Mouse (Mus musculus) urinary bladder, postnatal 4 days (tissue): Measurements from ENCODE around the gene Gamt.
A peak's percentile ranks its signal among the peaks of the same experiment; 100 is the strongest.

ENCODE experiments used
- DNase-seq, 2 experiments: peaks; one replicate each; pipeline ENCODE4 v3.0.0; 2021 to 2022; ENCODE audit warnings: low spot score in 2 of 2

Gamt gene

DNA sequence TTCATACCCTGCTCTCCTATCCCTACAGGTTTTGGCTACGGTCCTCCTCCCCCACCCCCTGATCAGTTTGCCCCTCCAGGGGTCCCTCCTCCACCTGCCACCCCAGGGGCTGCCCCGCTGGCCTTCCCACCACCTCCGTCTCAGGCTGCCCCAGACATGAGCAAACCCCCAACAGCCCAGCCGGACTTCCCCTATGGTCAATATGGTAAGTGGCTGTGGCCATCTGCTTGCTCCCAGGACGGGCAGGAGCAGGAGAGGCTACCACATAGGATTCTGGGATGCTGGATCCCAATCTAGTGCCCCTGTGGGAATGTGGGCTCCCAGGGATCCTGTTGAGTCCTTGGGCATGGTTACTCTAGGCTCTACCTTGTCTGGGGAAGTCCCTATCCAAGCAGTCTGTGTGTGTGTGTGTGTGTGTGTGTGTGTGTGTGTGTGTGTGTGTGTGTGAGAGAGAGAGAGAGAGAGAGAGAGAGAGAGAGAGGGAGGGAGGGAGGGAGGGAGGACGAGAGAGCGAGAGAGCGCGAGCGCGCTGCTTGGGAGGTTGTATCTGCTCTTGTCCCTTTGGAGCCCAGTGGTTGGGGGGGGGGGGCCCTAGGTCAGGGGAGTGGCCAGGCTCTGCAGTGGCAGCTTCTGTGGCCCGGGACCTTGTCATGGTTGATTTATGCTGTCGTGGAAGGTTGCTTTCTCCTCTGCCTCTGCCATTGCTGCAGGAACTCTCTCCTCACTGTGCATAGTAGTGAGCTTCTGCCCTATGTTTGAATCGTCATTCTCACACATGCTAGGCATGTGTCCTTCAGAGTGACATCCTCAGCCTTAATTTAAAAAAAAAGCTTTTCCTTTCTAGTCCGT, 24.6 kb upstream of the Gamt start:
- no peak for DNase-seq

GRCm38 (mm10) chr10:80282481-80283441, 21.9 kb upstream of the Gamt start:
- peak in 1 of 2 experiments; percentile 47 for DNase-seq

DNA sequence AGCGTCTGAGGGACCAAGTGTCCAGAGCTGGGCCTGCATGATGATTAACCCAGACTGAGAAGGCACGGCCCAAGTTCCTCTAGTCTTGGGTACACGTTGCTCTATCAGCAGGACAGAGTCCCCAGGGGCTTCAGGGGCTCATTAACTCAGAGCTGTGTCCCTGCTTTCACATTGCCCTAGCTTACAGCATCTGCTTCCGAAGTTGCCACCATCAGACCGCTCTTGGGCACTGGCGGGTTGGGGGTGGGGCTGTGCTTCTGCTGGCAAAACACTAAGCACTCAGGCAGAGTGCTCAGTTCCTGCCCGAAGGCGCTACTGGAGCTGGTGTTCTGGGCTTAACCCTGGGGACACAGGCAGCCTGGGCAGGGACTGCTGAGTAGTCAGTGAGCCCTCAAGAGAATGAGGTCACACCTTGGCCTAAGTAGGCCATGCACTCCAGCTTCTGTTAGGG, 21.1 kb upstream of the Gamt start:
- no peak for DNase-seq

DNA sequence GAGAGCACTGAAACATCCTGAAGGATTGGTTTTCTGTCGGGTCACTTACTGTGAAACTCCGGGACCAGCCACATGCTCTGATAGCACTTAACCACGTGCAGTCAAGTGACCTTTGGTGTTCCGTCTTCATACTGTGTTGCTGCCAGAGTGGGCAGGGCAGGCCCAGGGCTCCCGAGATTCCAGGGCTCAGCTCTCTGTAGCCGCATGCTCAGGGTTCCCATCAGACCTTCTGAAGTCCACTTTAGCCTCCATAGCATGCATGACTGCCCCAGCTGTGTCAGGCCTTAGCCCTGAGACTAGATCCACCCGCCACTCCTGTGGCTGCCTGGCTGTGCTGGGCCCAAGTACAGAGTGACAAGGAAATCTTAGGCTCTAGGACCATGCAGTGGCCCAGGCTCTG, 20.5 kb upstream of the Gamt start:
- DNase-seq = no peak

DNA sequence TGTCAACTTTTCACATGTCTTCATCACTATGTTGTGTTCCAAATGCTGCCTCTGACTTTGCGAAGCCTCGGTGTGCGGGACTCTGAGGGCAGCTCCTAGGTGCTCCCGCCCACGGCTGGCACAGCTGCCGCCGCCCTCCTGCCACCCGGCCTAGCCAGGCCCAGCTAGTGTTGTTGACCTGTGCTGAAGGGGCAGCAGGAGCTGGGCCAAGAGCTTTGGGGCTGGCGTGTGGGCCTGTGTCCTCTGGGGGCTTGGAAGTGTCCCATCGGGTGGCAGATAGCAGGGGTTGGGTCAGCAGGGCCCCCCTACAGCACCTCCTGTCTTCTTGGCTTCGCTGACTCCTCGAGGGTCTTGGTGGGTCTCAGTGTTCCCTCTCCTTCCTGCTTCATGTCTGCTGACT, 18.5 kb upstream of the Gamt start:
- no peak for DNase-seq

DNA sequence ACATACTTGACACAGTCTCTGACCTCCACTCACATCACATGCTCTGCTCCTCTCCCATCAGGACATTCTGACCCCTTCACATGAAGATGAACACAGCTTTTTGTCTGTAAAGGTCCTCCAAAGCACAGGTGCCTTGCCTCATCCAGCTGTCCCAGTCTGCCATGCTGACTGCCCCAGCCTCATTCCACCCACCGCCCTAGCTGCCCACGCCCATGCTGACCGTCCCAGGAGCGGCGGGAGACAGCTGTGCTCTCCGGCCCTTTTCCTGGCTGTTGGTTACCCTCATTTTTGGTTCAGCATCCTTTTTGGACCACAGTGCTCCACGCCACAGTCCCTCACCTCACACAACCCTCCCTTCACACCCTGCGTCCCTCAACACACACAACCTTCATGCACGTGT, 17.6 kb upstream of the Gamt start:
- DNase-seq = no peak

DNA sequence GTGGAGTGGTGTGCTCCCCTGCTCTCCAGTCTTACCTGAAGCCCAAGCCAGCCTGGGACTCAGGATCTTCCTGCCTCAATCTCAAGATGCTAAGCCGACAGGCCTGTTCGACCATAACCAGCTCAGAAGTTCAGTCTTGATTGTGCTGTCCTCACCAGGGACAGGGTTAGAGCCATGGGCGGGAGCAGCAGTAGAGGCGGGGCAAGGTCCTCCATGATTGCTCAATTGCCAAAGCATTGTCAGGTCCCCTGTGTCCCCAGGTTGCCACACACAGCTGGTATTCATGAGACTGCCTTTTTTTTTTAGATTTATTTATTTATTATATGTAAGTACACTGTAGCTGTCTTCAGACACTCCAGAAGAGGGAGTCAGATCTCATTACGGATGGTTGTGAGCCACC, 15.4 kb upstream of the Gamt start:
- DNase-seq = no peak

GRCm38 (mm10) chr10:80273847-80274246, 13.0 kb upstream of the Gamt start:
- DNase-seq = no peak

- DNase-seq = no peak
Measured at GRCm38 (mm10) chr10:80271870-80272585, 11.2 kb upstream of the Gamt start.

- DNase-seq = no peak
Measured at GRCm38 (mm10) chr10:80271186-80271843, 10.5 kb upstream of the Gamt start.

DNA sequence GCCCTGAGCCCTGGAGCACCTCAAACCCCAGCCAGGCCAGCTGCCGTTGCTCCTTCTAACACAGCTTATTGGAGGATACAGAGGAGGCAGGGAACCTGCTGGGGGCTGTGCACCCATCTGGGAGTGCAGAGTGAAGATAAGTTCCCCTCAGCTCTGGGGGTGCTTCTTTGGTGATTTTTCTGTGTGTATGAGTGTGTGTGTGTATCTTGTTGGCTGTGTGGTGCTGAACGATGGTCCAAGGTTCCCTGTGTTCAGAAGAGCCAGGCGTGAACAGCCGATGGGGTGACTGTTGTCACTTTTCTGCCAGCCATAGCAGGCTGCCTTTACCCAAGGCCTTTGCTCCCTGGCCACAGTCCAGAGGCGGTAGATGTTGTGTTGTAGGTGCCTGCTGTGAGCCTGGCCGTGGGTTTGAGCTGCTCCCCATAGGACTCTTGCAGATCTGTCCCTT, 9.9 kb upstream of the Gamt start:
- DNase-seq = no peak

- no peak for DNase-seq
Measured at GRCm38 (mm10) chr10:80270099-80270498, 9.3 kb upstream of the Gamt start.

- DNase-seq = no peak
Measured at GRCm38 (mm10) chr10:80265149-80265486, 4.3 kb upstream of the Gamt start.

GRCm38 (mm10) chr10:80264341-80265148, 3.7 kb upstream of the Gamt start:
- peak; percentile 98 to 99 for DNase-seq

DNA sequence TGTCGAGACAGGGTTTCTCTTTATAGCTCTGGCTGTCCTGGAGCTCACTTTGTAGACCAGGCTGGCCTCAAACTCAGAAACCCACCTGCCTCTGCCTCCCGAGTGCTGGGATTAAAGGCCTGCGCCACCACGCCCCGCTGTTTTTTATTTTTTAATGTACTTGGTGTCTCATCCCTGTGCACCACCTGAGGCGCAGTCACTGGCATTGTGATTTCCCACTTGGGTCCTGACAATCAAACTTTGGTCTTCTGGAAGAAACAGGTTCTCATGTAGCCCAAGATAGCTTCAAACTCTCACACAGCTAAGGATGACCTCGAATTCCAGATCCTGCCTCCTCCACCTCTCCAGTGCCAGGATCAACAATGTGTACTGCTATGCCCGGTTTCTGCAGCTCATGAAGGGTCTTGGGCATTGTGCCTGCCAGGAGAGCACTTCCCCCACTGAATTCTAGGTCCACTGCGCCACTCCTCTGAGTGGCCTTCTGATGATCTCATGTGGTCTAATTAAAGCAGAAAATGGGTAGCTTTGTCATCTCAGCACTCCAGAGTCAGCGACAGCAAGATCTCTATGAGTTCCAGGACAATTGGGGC, 2.1 kb upstream of the Gamt start:
- DNase-seq = no peak

DNA sequence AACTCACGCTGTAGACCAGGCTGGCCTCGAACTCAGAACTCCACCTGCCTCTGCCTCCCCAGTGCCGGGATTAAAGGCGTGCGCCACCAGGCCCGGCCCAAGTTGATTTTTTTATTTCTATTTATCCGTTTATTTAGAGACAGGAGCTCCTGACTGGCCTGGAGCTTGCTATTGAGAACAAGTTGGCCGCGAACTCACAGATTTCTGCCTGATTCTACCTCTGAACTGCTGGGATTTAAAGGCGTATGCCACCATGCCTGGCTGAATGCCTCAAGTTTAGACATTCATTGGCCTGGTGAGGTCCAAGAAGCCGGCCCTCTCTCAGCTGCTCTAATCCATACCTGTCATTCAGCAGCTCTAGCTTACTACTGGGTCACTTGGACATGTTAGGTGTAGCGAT, 1.4 kb upstream of the Gamt start:
- DNase-seq = no peak

DNA sequence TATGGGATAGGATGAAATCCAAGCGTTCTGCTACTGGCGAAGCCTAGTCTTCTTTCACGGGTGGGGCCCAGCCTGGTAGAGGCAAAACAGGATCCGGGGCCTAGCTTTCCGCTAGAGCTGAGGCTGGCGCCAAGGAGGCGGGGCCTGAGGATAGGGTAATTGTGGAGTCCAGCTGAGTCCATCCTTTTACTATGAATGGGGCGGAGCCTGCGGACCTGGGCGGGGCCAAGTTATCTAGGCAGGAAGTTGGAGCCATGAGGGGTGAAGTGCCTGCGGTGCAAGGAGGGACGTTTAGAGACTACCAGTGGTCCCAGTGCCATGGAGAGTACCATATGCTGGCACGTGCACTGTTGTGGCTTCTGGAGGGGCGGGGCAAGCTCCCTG, 765 bp upstream of the Gamt start:
- DNase-seq = peak; percentile 96 to 98

GRCm38 (mm10) chr10:80259861-80260641, 761 bp downstream of the Gamt start:
- DNase-seq = peak in 1 of 2 experiments; percentile 67

- no peak for DNase-seq
Measured at GRCm38 (mm10) chr10:80259463-80259805, 1.4 kb downstream of the Gamt start.
